Comparison of ENCODE assay signal across 21 mouse cellular contexts in the genomic region with DNA sequence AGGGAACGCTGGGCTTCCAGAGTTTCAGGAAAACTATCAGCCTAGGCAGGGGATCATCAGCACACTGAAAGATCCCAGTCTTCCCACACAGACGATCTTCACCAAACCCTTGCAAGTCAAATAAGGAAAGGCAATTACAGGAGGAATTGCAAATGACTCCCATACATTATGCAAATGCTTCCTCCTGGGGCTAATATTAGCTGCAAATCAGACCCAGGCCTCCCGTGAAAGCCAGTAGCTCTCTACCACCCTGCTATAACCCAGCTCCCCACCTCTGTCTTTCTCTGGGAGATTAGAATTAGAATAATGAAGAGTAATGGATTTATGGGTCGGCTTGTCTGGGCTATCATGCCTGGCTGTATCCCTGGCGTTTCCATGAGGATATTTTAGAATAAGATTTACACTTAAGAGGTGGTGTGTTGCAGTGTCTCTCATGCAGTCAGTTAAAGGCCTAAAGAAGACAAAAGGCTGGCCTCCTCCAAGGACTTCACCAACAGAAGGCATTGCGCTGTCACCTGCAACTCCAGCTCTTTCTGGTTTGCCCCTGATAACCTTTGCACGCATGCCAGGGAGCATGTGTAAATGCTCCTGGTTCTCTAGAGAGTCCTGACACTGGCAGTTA. TPM values are rescaled to one million over a fixed set of nuclear protein-coding genes. Genes with fewer than 3 reads are reported as not detected.
DNase-seq lines count a peak whose midpoint lies in the region; ATAC-seq and TF ChIP-seq lines count a peak whose summit lies in the region.
"Had no signal": no experiment of that assay in that cellular context is flagged by ENCODE, and none has a peak within 500 bp of the region (broad histone marks: within the 10 kb centered on the region; RNA-seq: fewer than 3 reads in every experiment).

No protein-coding gene starts in this region.

- H3K9ac ChIP-seq in forebrain, embryonic 12.5 days: no peak overlapping the region
- H3K9ac ChIP-seq in ES-E14 (ENCODE audit: insufficient read depth, low read depth, low read length, poor library complexity, severe bottlenecking): no peak overlapping the region
- no peak overlapping the region for H3K9ac ChIP-seq in hindbrain, embryonic 12.5 days
- H3K9ac ChIP-seq in midbrain, embryonic 16.5 days (ENCODE audit: low read depth, low read length): no peak overlapping the region
- H3K9ac ChIP-seq: heart, embryonic 13.5 days; liver, embryonic 14.5 days had no signal

- H3K4me1 ChIP-seq in forebrain, embryonic 12.5 days: 0 out of 2 replicates have a peak, but pooled peaks cover 4% of the 10 kb centered on the region
- no peaks in the 10 kb centered on the region for H3K4me1 ChIP-seq in forebrain, embryonic 10.5 days
- peaks cover 3 to 28% of the 10 kb centered on the region in 2 experiments; a peak in 3 of 4 replicates for H3K4me1 ChIP-seq in ES-E14 (ENCODE audit: control insufficient read depth in 2 of 2, insufficient read depth in 2 of 2, low read length in 2 of 2, poor library complexity in 1 of 2)
- H3K4me1 ChIP-seq in hindbrain, embryonic 12.5 days: peaks cover 10% of the 10 kb centered on the region; the same call in 1 of the 2 replicates
- H3K4me1 ChIP-seq in midbrain, embryonic 16.5 days (ENCODE audit: control insufficient read depth, insufficient read depth, low read length): peaks cover 7% of the 10 kb centered on the region; the same call in 1 of the 2 replicates

- DNase-seq in forebrain, embryonic 10.5 days (ENCODE audit: extremely low spot score, low spot score): no peak
- DNase-seq in ES-E14 (ENCODE audit: low read depth, low spot score) (no peak), liver (no peak)
- DNase-seq in adrenal gland, postnatal 36 days: no peak
- no peak for DNase-seq in right cerebral cortex, postnatal 25 days
- DNase-seq: adrenal gland, postnatal 14 days; cerebellum, adult 9-11 months; heart, postnatal 4 days; kidney, adult 18-20 months; kidney, postnatal 4 days; lung, postnatal 10 days; thymus, postnatal 4 days had no signal

- H3K27ac ChIP-seq in forebrain, embryonic 12.5 days: 0 out of 2 replicates have a peak overlapping the region, but pooled peaks have one; percentile 42
- H3K27ac ChIP-seq in forebrain, embryonic 10.5 days: no peak overlapping the region
- H3K27ac ChIP-seq in ES-E14 (ENCODE audit: insufficient read depth, low read depth, low read length, poor library complexity, severe bottlenecking): peak overlapping the region; percentile 49; the same call in 1 of the 2 replicates
- H3K27ac ChIP-seq in hindbrain, embryonic 12.5 days: peak overlapping the region; percentile 72
- peak overlapping the region; percentile 64 for H3K27ac ChIP-seq in midbrain, embryonic 16.5 days (ENCODE audit: low read length)
- H3K27ac ChIP-seq: heart, embryonic 13.5 days; liver, embryonic 14.5 days had no signal

- no peaks in the 10 kb centered on the region for H3K27me3 ChIP-seq in forebrain, embryonic 12.5 days
- H3K27me3 ChIP-seq in forebrain, embryonic 10.5 days (ENCODE audit: poor library complexity, severe bottlenecking): no peaks in the 10 kb centered on the region
- H3K27me3 ChIP-seq in hindbrain, embryonic 12.5 days: no peaks in the 10 kb centered on the region
- H3K27me3 ChIP-seq in midbrain, embryonic 16.5 days (ENCODE audit: control insufficient read depth, insufficient read depth, low read depth, low read length): no peaks in the 10 kb centered on the region
- H3K27me3 ChIP-seq: heart, embryonic 13.5 days had no signal

- H3K9me3 ChIP-seq in forebrain, embryonic 12.5 days: no peaks in the 10 kb centered on the region
- no peaks in the 10 kb centered on the region for H3K9me3 ChIP-seq in forebrain, embryonic 10.5 days
- H3K9me3 ChIP-seq in ES-E14 (ENCODE audit: control insufficient read depth, insufficient read depth, low read depth, low read length): no peaks in the 10 kb centered on the region
- H3K9me3 ChIP-seq in hindbrain, embryonic 12.5 days (replicated peaks): no peaks in the 10 kb centered on the region
- H3K9me3 ChIP-seq in midbrain, embryonic 16.5 days (replicated peaks; ENCODE audit: control insufficient read depth, low read length, poor library complexity, severe bottlenecking): no peaks in the 10 kb centered on the region
- H3K9me3 ChIP-seq: heart, embryonic 13.5 days had no signal

- ATAC-seq in forebrain, embryonic 12.5 days (ENCODE audit: low FRiP score): no peak
- ATAC-seq in hindbrain, embryonic 12.5 days (ENCODE audit: low FRiP score): 0 out of 2 replicates have a peak, but pooled peaks have one; percentile 50
- ATAC-seq in midbrain, embryonic 16.5 days: no peak

- WGBS in forebrain, embryonic 12.5 days: 49% methylated on average over 7 of the region's 7 CpGs
- 57% methylated on average over 7 of the region's 7 CpGs for WGBS in forebrain, embryonic 10.5 days
- 37% methylated on average over 7 of the region's 7 CpGs for WGBS in hindbrain, embryonic 12.5 days
- WGBS in midbrain, embryonic 16.5 days: 27% methylated on average over 7 of the region's 7 CpGs

- in situ Hi-C loops in ES-E14 (cut with MboI; ENCODE audit: low sequenced_read_pairs in 2 of 2, unreplicated experiment in 2 of 2): no loop called here

- H3K4me2 ChIP-seq in forebrain, embryonic 12.5 days: no peak overlapping the region
- no peak overlapping the region for H3K4me2 ChIP-seq in hindbrain, embryonic 12.5 days (replicated peaks)
- H3K4me2 ChIP-seq in midbrain, embryonic 16.5 days (ENCODE audit: low read length): no peak overlapping the region
- H3K4me2 ChIP-seq: heart, embryonic 13.5 days had no signal

- H3K4me3 ChIP-seq in forebrain, embryonic 12.5 days (replicated peaks): no peak overlapping the region
- H3K4me3 ChIP-seq in forebrain, embryonic 10.5 days: no peak overlapping the region
- H3K4me3 ChIP-seq in ES-E14 (ENCODE audit: insufficient read depth in 1 of 2, low read depth in 1 of 2, low read length in 2 of 2, poor library complexity in 1 of 2, severe bottlenecking in 1 of 2): no peak overlapping the region
- H3K4me3 ChIP-seq in hindbrain, embryonic 12.5 days: no peak overlapping the region
- H3K4me3 ChIP-seq in midbrain, embryonic 16.5 days (ENCODE audit: low read depth, low read length): no peak overlapping the region
- H3K4me3 ChIP-seq: heart, embryonic 13.5 days had no signal

- no peaks in the 10 kb centered on the region for H3K36me3 ChIP-seq in forebrain, embryonic 12.5 days (replicated peaks)
- no peaks in the 10 kb centered on the region for H3K36me3 ChIP-seq in forebrain, embryonic 10.5 days (replicated peaks)
- H3K36me3 ChIP-seq in ES-E14 (ENCODE audit: control insufficient read depth, insufficient read depth, low read length, poor library complexity, severe bottlenecking): no peaks in the 10 kb centered on the region; the same call in 1 of the 2 replicates
- H3K36me3 ChIP-seq in hindbrain, embryonic 12.5 days: no peaks in the 10 kb centered on the region
- H3K36me3 ChIP-seq in midbrain, embryonic 16.5 days (ENCODE audit: control insufficient read depth, insufficient read depth, low read length): no peaks in the 10 kb centered on the region
- H3K36me3 ChIP-seq: heart, embryonic 13.5 days had no signal

TF ChIP-seq in ES-E14, 5 proteins besides CTCF, POLR2A, EP300 and RAD21 (continues in another document):
- TF ChIP-seq ZC3H11A (IDR thresholded peaks at IDR 0.05; ENCODE audit: borderline replicate concordance, low read depth, low read length): no peak
- no peak for TF ChIP-seq ZNF384 (IDR thresholded peaks at IDR 0.05; ENCODE audit: low read depth, low read length)
- TF ChIP-seq CHD2 (IDR thresholded peaks at IDR 0.05; ENCODE audit: low read depth, low read length): no peak

RNA-seq across cellular contexts. Expression of a gene that starts 11.2 kb away (rescaled TPM):
- not detected in 2 replicates for polyA plus RNA-seq in forebrain, embryonic 12.5 days (2016; fragmentation: Nextera tagmentation; extraction: Ambion mirVana)
- polyA plus RNA-seq in forebrain, embryonic 10.5 days (2016; fragmentation: Nextera tagmentation; extraction: Ambion mirVana): not detected in 2 replicates
- total RNA-seq in ES-E14 (2012; rRNA removed): 1.0 and 1.2 TPM in 2 replicates
- polyA plus RNA-seq in hindbrain, embryonic 12.5 days (2016; fragmentation: Nextera tagmentation; extraction: Ambion mirVana): not detected in 2 replicates
- not detected in 2 replicates for polyA plus RNA-seq in midbrain, embryonic 16.5 days (2015; fragmentation: Nextera tagmentation; extraction: Ambion mirVana)
- under 1 TPM in 1 of 2 experiments, not detected in 1; 0.33 TPM for total RNA-seq in adrenal gland, postnatal 36 days (2021)
- total RNA-seq: gastrocnemius, postnatal 4 days; heart, postnatal 4 days; left cerebral cortex, adult 18-20 months; megakaryocyte-erythroid progenitor cell, adult 5-6 weeks had no signal
- polyA plus RNA-seq: heart, embryonic 13.5 days; liver, embryonic 14.5 days had no signal

RNA-seq across cellular contexts. Expression of a gene that starts 16.6 kb away (rescaled TPM):
- polyA plus RNA-seq in forebrain, embryonic 12.5 days (2016; fragmentation: Nextera tagmentation; extraction: Ambion mirVana): not detected in 2 replicates
- polyA plus RNA-seq in forebrain, embryonic 10.5 days (2016; fragmentation: Nextera tagmentation; extraction: Ambion mirVana): not detected in 2 replicates
- total RNA-seq in ES-E14 (2012; rRNA removed): 0.04 and 0.16 TPM in 2 replicates
- polyA plus RNA-seq in hindbrain, embryonic 12.5 days (2016; fragmentation: Nextera tagmentation; extraction: Ambion mirVana): not detected in 2 replicates
- polyA plus RNA-seq in midbrain, embryonic 16.5 days (2015; fragmentation: Nextera tagmentation; extraction: Ambion mirVana): not detected in 2 replicates
- not detected for total RNA-seq in adrenal gland, postnatal 36 days (2021)
- total RNA-seq: adrenal gland, postnatal 14 days; gastrocnemius, postnatal 4 days; heart, postnatal 4 days; left cerebral cortex, adult 18-20 months had no signal
- polyA plus RNA-seq: heart, embryonic 13.5 days; limb, embryonic 11.5 days had no signal

RNA-seq across cellular contexts. Expression of a gene that starts 21.2 kb away (rescaled TPM):
- polyA plus RNA-seq in forebrain, embryonic 12.5 days (2016; fragmentation: Nextera tagmentation; extraction: Ambion mirVana): not detected in 2 replicates
- not detected in 2 replicates for polyA plus RNA-seq in forebrain, embryonic 10.5 days (2016; fragmentation: Nextera tagmentation; extraction: Ambion mirVana)
- total RNA-seq in ES-E14 (2012; rRNA removed): not detected in 2 replicates
- not detected in 2 replicates for polyA plus RNA-seq in hindbrain, embryonic 12.5 days (2016; fragmentation: Nextera tagmentation; extraction: Ambion mirVana)
- 0.13 TPM in 1 of 2 replicates, not detected in the other for polyA plus RNA-seq in midbrain, embryonic 16.5 days (2015; fragmentation: Nextera tagmentation; extraction: Ambion mirVana)
- total RNA-seq in adrenal gland, postnatal 36 days (2021): 1 to 10 TPM; 1.7 to 2.9 TPM
- total RNA-seq: heart, postnatal 4 days; left cerebral cortex, adult 18-20 months had no signal
- polyA plus RNA-seq: heart, embryonic 13.5 days; limb, embryonic 11.5 days had no signal

RNA-seq across cellular contexts. Expression of a gene that starts 35.4 kb away (rescaled TPM):
- polyA plus RNA-seq in forebrain, embryonic 12.5 days (2016; fragmentation: Nextera tagmentation; extraction: Ambion mirVana): not detected in 2 replicates
- polyA plus RNA-seq in forebrain, embryonic 10.5 days (2016; fragmentation: Nextera tagmentation; extraction: Ambion mirVana): not detected in 2 replicates
- 0.16 and 0.45 TPM in 2 replicates for total RNA-seq in ES-E14 (2012; rRNA removed)
- polyA plus RNA-seq in hindbrain, embryonic 12.5 days (2016; fragmentation: Nextera tagmentation; extraction: Ambion mirVana): not detected in 2 replicates
- polyA plus RNA-seq in midbrain, embryonic 16.5 days (2015; fragmentation: Nextera tagmentation; extraction: Ambion mirVana): 0.06 TPM in 1 of 2 replicates, not detected in the other
- under 1 TPM; 0.56 TPM for total RNA-seq in adrenal gland, postnatal 36 days (2021)
- polyA plus RNA-seq: heart, embryonic 13.5 days; limb, embryonic 11.5 days had no signal

RNA-seq across cellular contexts. Expression of a gene that starts 57.1 kb away (rescaled TPM):
- polyA plus RNA-seq in forebrain, embryonic 12.5 days (2016; fragmentation: Nextera tagmentation; extraction: Ambion mirVana): not detected in 2 replicates
- polyA plus RNA-seq in forebrain, embryonic 10.5 days (2016; fragmentation: Nextera tagmentation; extraction: Ambion mirVana): not detected in 2 replicates
- total RNA-seq in ES-E14 (2012; rRNA removed): 3.2 and 4.9 TPM in 2 replicates
- not detected in 2 replicates for polyA plus RNA-seq in hindbrain, embryonic 12.5 days (2016; fragmentation: Nextera tagmentation; extraction: Ambion mirVana)
- polyA plus RNA-seq in midbrain, embryonic 16.5 days (2015; fragmentation: Nextera tagmentation; extraction: Ambion mirVana): not detected in 2 replicates
- 1 to 10 TPM in 1 of 2 experiments, not detected in 1; 2.8 TPM for total RNA-seq in adrenal gland, postnatal 36 days (2021)
- total RNA-seq: heart, postnatal 4 days; left cerebral cortex, adult 18-20 months; megakaryocyte-erythroid progenitor cell, adult 5-6 weeks had no signal
- polyA plus RNA-seq: limb, embryonic 11.5 days; liver, embryonic 14.5 days had no signal
